Mouse (Mus musculus) heart, embryonic 10.5 days (tissue): ENCODE data around the gene Olfr718-ps1. TPM values are rescaled to one million over a fixed set of nuclear protein-coding genes. Genes with fewer than 3 reads are reported as not detected.
"Not testable (repeated sequence)": the region's sequence is repeated elsewhere in the genome, so short reads cannot be mapped to it uniquely, and the experiment has no call there.

Experiments
- DNase-seq: peaks from one replicate; pipeline ENCODE4 v3.0.0-alpha.2; 2017; ENCODE audit warnings: low spot score
- H3K27ac ChIP-seq: fragments of 300-500 bp; sonication (generic); 2 replicates; pipeline ENCODE4 v1.5.1; 2016; ENCODE audit warnings: mild to moderate bottlenecking
- H3K27me3 ChIP-seq: fragments of 300-500 bp; sonication (generic); 2 replicates; pipeline ENCODE4 v1.6.1; 2016; ENCODE audit warnings: mild to moderate bottlenecking; ENCODE audit not compliant: poor library complexity, insufficient read depth, severe bottlenecking
- H3K36me3 ChIP-seq: fragments of 300-500 bp; sonication (generic); 2 replicates; pipeline ENCODE4 v1.6.1; 2016; ENCODE audit warnings: mild to moderate bottlenecking, moderate library complexity
- H3K4me1 ChIP-seq: fragments of 300-500 bp; sonication (generic); 2 replicates; pipeline ENCODE4 v1.6.1; 2016; ENCODE audit warnings: mild to moderate bottlenecking
- H3K4me3 ChIP-seq: fragments of 300-500 bp; sonication (generic); 2 replicates; pipeline ENCODE4 v1.5.1; 2016; ENCODE audit warnings: mild to moderate bottlenecking, moderate library complexity
- H3K9me3 ChIP-seq: fragments of 300-500 bp; sonication (generic); 2 replicates; pipeline ENCODE4 v1.6.1; 2016; ENCODE audit warnings: mild to moderate bottlenecking, moderate library complexity
- WGBS: fragments of 180-500 bp; shearing (Covaris S2); methylation state at CpG from one replicate; pipeline ENCODE4 v1.1.7; 2016; 5-methylcytosine and 5-hydroxymethylcytosine counted together
- polyA plus RNA-seq: library from polyadenylated mRNA; unstranded; fragments of >200 nt; fragmentation: Nextera tagmentation; extraction: Ambion mirVana; gene quantifications from 2 replicates; pipeline ENCODE4 v1.2.1, GENCODE M21; 2016

Gene Olfr718-ps1
- polyA plus RNA-seq, 1 experiment from 2014 or later, result 0.04 TPM

DNA sequence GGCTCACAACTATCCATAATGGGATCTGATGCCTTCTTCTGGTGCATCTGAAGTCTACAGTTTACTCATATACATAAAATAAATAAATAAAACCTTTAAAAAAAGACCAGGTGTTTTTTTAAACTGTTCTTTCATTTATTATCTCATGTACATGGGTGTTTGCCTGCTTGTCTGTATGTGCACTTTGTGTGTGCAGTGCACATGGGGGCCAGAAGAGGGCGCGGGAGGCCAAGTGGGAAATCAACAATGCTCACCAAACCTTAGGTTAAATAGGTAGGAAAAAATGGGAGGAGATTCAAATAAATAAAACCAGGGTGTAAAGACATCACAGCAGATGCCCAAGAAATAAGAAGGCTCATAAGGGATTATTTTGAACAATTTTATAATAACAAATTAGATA lies 2.7 kb upstream of the Olfr718-ps1 start:
- DNase-seq, result no peak
- 70% methylated on average over 2 of the region's 2 CpGs for WGBS
- H3K27me3 ChIP-seq, result peaks cover 9% of the 10 kb centered on the region; the same call in 1 of the 2 replicates
- H3K4me3 ChIP-seq, result no peak overlapping the region
- H3K27ac ChIP-seq, result no peak overlapping the region
- H3K36me3 ChIP-seq, result no peaks in the 10 kb centered on the region
- H3K9me3 ChIP-seq, result no peaks in the 10 kb centered on the region
- no peaks in the 10 kb centered on the region for H3K4me1 ChIP-seq

DNA sequence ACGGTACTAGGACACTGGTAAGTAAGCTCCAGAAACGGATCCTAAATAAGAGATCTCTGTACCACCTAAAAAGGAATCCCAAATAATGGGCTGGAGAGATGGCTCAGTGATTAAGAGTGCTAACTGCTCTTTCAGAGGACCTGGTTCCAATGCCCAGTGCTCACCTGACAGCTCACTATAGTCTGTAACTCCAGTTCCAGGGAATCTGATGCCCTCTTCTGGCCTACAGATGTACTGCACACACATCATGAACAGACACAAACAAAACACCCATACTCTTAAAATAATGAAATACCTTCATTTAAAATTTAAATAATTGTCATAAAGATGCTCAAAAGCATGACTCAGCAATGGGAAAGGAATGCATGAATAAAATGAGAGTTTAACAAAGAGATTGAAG lies 2.2 kb upstream of the Olfr718-ps1 start:
- H3K36me3 ChIP-seq, result no peaks in the 10 kb centered on the region
- no peaks in the 10 kb centered on the region for H3K9me3 ChIP-seq
- H3K27ac ChIP-seq, result no peak overlapping the region
- 95% methylated on average over 2 of the region's 2 CpGs for WGBS
- DNase-seq, result no peak
- H3K4me3 ChIP-seq, result no peak overlapping the region
- H3K4me1 ChIP-seq, result no peaks in the 10 kb centered on the region
- peaks cover 4% of the 10 kb centered on the region; the same call in 1 of the 2 replicates for H3K27me3 ChIP-seq

DNA sequence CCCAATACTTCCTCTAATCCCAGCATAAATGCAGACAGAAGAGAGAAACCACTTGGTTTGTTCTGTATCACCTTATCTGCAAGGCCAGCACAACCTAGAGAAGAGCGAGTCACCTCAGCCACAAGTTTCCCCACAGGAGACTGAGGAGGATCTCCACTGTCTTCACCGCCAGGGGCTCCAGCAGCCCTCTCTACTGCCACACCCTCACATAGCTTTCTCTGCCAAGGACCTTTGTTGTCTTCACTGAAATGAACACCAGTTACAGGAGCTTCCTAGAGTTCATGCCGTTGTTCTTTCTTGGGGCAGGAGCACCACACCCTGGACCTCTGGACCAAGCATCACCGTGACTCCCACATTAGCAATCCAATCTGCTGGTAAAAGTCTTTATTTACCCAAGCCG lies 1.3 kb upstream of the Olfr718-ps1 start:
- H3K36me3 ChIP-seq, result no peaks in the 10 kb centered on the region
- WGBS, result 88% methylated on average over 5 of the region's 5 CpGs
- no peak overlapping the region for H3K27ac ChIP-seq
- no peaks in the 10 kb centered on the region for H3K4me1 ChIP-seq
- no peaks in the 10 kb centered on the region for H3K9me3 ChIP-seq
- DNase-seq, result no peak
- H3K27me3 ChIP-seq, result peaks cover 4% of the 10 kb centered on the region; the same call in 1 of the 2 replicates
- H3K4me3 ChIP-seq, result no peak overlapping the region

DNA sequence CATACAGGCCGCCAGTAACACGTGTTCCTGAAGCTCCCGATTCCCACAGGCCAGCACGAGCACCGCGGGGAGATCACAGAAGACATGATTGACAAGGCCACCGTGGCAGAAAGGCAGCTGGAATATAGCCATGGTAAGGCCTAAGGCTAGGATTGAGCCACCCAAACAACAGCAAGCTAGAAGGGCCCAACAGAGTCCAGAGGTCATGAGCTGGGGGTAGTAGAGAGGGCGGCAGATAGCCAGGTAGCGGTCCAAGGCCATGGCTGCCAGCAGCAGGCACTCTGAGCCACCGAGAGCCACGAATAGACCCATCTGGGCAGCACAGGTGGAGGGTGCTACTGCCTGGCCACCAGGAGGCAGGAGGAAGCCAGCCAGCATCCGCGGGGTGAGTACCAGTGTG lies 9.8 kb downstream of the Olfr718-ps1 start:
- WGBS, result 83% methylated on average over 13 of the region's 13 CpGs
- Histone ChIP-seq H3K4me1 (no peaks in the 10 kb centered on the region), H3K27me3 (no peaks in the 10 kb centered on the region), H3K9me3 (no peaks in the 10 kb centered on the region), H3K4me3 (no peak overlapping the region), H3K27ac (no peak overlapping the region), H3K36me3 (no peaks in the 10 kb centered on the region)
- no peak for DNase-seq

DNA sequence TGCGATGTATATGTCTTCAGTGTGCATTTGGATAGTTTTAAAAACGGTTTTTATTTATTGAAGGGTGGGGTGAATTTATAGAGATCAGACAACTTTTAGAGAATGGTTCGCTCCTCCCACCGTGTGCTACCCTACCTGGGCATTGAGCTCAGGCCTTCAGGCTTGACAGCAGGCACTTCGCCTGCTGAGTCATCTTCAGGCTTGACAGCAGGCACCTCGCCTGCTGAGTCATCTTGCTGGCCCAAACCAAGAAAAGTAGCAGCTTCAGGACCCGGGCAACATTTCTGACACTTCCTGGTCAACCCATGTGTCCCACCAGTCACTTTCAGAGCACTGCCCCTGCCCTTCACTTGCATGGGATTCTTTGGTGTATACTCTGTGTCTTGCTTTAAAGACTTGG lies 12.3 kb downstream of the Olfr718-ps1 start:
- DNase-seq, result no peak
- Histone ChIP-seq H3K4me1 (no peaks in the 10 kb centered on the region), H3K4me3 (no peak overlapping the region), H3K36me3 (no peaks in the 10 kb centered on the region), H3K27ac (no peak overlapping the region), H3K27me3 (no peaks in the 10 kb centered on the region), H3K9me3 (no peaks in the 10 kb centered on the region)
- WGBS, result 85% methylated on average over 7 of the region's 7 CpGs

DNA sequence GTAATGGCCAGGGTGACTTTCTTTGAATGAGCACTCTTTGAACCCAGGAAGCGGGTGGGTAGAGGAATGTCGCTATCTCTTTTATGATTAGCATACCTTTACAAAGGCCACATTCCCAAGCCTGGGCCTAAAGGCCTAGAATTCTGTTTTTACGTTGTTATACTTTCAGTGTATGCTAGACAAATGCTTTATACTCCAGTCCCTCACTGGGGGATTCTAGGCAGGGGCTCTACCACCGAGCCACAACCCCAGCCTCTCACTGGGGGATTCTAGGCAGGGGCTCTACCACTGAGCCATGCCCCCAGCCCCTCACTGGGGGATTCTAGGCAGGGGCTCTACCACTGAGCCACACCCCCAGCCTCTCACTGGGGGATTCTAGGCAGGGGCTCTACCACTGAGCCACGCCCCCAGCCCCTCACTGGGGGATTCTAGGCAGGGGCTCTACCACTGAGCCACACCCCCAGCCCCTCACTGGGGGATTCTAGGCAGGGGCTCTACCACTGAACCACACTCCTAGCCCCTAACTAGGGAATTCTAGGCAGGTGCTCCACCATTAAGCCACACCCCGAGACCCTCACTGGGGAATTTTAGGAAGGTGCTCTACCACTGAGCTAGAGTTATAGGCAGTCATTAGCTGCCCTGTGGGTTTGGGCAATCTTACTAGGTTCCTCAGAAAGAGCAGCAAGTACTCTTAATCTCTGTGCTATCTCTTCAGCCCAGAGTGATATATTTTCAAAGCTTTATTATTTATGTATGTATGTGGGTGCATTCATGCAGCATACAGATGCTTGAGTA lies 13.0 kb downstream of the Olfr718-ps1 start:
- not testable (repeated sequence) for H3K4me1 ChIP-seq, H3K9me3 ChIP-seq, H3K36me3 ChIP-seq, H3K4me3 ChIP-seq, H3K27me3 ChIP-seq, H3K27ac ChIP-seq, DNase-seq
- 87% methylated on average over 5 of the region's 6 CpGs for WGBS

DNA sequence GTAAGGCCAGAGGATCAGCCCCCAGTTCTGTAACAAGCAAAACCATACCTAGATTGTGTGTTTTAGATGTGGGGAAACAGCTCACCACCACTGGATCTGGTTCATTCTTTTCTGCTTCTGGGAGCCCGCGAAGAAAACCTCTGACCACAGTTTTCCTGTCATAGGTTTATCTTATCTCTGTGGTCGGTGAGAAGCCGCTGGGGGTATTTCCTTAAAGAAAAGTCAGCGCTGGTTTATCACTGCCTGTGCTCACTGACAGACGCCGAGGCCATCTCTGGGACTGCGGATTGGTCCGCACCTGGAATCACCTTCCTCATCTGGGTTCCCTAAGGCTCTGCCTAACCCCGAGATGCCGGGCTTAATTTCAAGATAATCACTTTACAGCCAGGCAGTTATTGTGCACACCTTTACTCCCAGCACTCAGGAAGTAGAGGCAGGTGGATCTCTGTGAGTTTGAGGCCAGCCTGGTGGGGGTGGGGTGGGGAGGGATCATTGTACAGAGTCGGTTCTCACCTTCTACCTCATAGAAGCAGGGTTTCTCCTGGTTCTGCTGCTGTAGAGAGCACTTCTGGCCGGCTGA lies 14.4 kb downstream of the Olfr718-ps1 start:
- H3K4me3 ChIP-seq, result no peak overlapping the region
- H3K36me3 ChIP-seq, result no peaks in the 10 kb centered on the region
- WGBS, result 33% methylated on average over 13 of the region's 13 CpGs
- DNase-seq, result no peak
- no peak overlapping the region for H3K27ac ChIP-seq
- no peaks in the 10 kb centered on the region for H3K27me3 ChIP-seq
- H3K9me3 ChIP-seq, result peaks cover 4% of the 10 kb centered on the region; the same call in 1 of the 2 replicates
- H3K4me1 ChIP-seq, result no peaks in the 10 kb centered on the region

DNA sequence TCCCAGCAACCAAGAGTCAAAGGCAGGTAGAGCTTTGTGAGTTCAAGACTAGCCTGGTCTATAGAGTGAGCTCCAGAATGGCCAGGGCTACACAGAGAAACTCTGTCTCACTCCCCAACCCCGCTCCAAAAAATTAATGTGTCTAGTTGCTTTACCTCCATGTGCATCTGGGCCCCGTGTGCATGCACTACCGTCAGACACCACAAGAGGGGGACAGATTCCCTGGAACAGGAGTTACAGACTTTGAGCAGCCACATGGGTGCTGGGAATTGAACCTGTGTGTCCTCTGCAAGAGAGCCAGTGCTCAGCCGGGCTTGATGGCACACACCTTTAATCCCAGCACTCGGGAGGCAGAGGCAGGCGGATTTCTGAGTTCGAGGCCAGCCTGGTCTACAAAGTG lies 17.0 kb downstream of the Olfr718-ps1 start:
- Histone ChIP-seq H3K9me3 (peaks cover 4% of the 10 kb centered on the region; the same call in 1 of the 2 replicates), H3K4me3 (no peak overlapping the region), H3K27me3 (no peaks in the 10 kb centered on the region), H3K36me3 (no peaks in the 10 kb centered on the region), H3K4me1 (no peaks in the 10 kb centered on the region), H3K27ac (no peak overlapping the region)
- no peak for DNase-seq
- 85% methylated on average over 7 of the region's 7 CpGs for WGBS

DNA sequence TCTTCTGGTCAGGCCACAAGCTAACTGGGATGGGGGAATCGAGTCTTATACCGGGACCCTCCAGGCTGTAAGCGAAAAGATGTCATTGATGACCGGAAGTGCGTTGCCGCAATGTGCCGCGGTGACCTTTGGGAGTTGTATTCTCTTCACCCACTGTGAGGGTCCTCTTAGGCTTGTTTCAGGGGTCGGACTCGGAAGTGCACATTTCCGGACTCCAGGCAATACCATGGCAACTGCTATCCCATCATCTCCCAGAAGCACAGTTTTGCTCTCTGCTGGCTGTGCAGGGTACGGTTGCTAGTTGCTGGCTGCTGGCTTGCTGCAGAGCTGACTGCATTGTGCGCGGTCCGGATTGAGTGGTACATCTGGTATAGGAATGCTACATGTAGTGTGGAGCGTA lies 18.3 kb downstream of the Olfr718-ps1 start:
- no peaks in the 10 kb centered on the region for H3K27me3 ChIP-seq
- H3K36me3 ChIP-seq, result no peaks in the 10 kb centered on the region
- H3K27ac ChIP-seq, result no peak overlapping the region
- no peaks in the 10 kb centered on the region for H3K4me1 ChIP-seq
- no peak for DNase-seq
- peaks cover 4% of the 10 kb centered on the region; the same call in 1 of the 2 replicates for H3K9me3 ChIP-seq
- H3K4me3 ChIP-seq, result no peak overlapping the region
- WGBS, result 88% methylated on average over 16 of the region's 16 CpGs

DNA sequence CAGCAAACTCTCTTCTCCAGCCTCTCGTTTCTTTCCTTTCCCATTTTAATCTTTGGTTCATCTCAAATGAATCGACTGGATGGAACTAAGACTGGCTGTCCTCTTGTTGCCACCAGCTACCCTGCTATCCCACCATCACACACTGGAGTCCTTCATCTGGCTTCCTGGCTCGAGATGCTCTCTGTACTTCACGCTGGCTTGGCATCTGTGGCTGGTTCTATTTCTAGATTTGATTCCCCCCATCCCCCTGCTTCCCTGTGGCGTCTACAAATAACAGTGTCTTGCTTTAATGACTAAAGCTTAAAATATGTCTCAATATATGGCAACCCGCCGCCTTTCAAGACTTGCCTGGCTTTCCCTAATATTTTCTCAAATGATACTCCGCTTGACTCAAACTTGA lies 19.5 kb downstream of the Olfr718-ps1 start:
- no peak for DNase-seq
- Histone ChIP-seq H3K4me1 (no peaks in the 10 kb centered on the region), H3K36me3 (no peaks in the 10 kb centered on the region), H3K27ac (no peak overlapping the region), H3K27me3 (no peaks in the 10 kb centered on the region), H3K9me3 (peaks cover 4% of the 10 kb centered on the region; the same call in 1 of the 2 replicates), H3K4me3 (no peak overlapping the region)
- WGBS, result 76% methylated on average over 8 of the region's 8 CpGs

DNA sequence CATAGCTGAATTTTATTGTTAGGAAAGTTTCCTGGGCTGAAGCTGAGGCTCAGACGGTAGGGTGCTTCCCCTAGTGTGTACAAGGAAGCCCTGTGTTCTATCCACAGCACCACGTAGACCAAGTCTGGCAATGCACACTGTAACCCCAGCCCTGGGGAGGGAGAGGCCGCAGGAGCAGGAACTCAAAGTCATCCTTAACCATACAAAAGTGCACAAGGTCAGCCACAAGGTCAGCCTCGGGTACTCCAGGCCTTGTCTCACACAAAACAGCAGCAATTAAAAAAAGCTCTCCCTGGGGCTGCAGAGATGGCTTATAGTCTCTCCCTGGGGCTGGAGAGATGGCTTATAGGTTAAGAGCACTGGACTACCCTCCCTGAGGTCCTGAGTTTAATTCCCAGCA lies 20.5 kb downstream of the Olfr718-ps1 start:
- Histone ChIP-seq H3K4me1 (no peaks in the 10 kb centered on the region), H3K27me3 (no peaks in the 10 kb centered on the region), H3K4me3 (no peak overlapping the region), H3K27ac (no peak overlapping the region), H3K9me3 (peaks cover 4% of the 10 kb centered on the region; the same call in 1 of the 2 replicates), H3K36me3 (no peaks in the 10 kb centered on the region)
- no peak for DNase-seq
- WGBS, result 66% methylated on average over 4 of the region's 4 CpGs

DNA sequence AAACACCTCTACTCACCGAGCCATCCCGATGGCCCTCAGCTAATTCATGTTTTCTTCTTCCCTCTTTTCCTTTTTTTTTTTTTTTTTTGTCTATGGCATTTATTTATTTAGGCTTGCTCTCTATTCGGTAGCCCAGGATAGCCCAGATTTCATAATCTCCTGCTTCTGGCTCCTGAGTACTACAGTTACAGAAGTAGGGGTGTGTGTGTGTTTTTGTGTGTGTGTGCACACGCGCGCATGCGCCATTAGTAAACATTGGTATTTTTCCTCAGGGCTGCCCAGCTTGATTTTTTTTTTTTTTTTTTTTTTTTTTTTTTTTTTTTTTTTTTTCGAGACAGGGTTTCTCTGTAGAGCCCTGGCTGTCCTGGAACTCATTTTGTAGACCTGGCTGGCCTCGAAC lies 21.3 kb downstream of the Olfr718-ps1 start:
- Histone ChIP-seq H3K27me3 (no peaks in the 10 kb centered on the region), H3K4me3 (no peak overlapping the region), H3K4me1 (no peaks in the 10 kb centered on the region), H3K36me3 (no peaks in the 10 kb centered on the region), H3K9me3 (peaks cover 4% of the 10 kb centered on the region; the same call in 1 of the 2 replicates), H3K27ac (no peak overlapping the region)
- WGBS, result 92% methylated on average over 9 of the region's 9 CpGs
- DNase-seq, result no peak

DNA sequence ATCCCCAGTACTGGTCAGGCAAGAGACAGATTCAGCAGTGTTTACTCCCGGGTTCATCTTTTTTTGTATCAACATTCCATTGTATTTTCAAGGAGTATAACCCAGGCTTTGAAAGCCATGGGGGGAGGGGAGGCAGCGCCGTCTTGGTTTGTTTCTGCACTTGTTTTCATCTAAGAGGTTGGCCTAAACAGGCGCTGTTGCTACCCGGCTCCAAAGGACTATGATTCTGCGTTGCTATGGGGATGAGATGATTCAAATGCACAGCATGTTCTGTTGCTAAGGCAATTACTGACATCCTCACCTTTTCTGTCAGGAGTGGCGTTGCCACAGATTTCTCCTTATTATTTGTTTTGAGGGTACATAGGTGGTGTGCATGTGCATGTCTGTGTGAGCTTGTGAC lies 21.8 kb downstream of the Olfr718-ps1 start:
- no peaks in the 10 kb centered on the region for H3K36me3 ChIP-seq
- peaks cover 4% of the 10 kb centered on the region; the same call in 1 of the 2 replicates for H3K9me3 ChIP-seq
- 72% methylated on average over 7 of the region's 7 CpGs for WGBS
- no peaks in the 10 kb centered on the region for H3K4me1 ChIP-seq
- no peak overlapping the region for H3K27ac ChIP-seq
- H3K27me3 ChIP-seq, result no peaks in the 10 kb centered on the region
- no peak for DNase-seq
- no peak overlapping the region for H3K4me3 ChIP-seq
